Mouse (Mus musculus) hematopoietic multipotent progenitor cell, adult 10-12 weeks (in vitro differentiated cells): ENCODE data around the gene Cxcl2. TPM values are rescaled to one million over a fixed set of nuclear protein-coding genes. Genes with fewer than 3 reads are reported as not detected.

Experiments used
- polyA plus RNA-seq: library from polyadenylated mRNA; stranded (reverse); fragments of >175 nt; gene quantifications from 2 replicates; pipeline ENCODE4 v1.2.3, GENCODE M21; 2012; ENCODE audit warnings: low replicate concordance

Cxcl2 gene
- polyA plus RNA-seq, result 0.55 and 1.3 TPM in 2 replicates

DNA sequence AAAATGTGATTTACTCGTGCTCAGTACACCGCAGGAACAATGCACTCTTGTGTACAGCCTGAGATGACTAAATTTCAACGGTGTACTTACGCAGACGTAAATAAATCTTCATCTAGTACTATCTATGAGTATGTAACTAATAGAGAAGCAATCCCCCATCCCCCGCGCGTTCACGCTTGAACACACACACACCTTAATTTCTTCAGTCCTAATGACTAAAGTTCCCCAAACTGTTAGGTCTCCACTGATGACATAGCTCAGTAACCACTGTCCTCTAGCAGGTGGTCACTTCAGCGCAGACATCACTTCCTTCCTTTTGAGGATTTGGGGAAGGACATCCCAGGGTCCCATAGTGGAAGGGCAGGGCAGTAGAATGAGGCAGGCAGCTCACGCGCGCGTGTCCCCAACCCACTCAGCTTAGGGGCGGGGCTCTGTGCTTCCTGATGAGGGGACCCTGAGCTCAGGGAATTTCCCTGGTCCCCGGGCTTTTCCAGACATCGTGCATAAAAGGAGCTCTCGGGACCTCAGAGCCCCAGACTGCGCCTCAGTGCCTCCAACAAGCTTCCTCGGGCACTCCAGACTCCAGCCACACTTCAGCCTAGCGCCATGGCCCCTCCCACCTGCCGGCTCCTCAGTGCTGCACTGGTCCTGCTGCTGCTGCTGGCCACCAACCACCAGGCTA lies at the start of gene Cxcl2:
TSS of gene Cxcl2 (plus strand) at position 533 of the 682 bp plus-strand sequence.

DNA sequence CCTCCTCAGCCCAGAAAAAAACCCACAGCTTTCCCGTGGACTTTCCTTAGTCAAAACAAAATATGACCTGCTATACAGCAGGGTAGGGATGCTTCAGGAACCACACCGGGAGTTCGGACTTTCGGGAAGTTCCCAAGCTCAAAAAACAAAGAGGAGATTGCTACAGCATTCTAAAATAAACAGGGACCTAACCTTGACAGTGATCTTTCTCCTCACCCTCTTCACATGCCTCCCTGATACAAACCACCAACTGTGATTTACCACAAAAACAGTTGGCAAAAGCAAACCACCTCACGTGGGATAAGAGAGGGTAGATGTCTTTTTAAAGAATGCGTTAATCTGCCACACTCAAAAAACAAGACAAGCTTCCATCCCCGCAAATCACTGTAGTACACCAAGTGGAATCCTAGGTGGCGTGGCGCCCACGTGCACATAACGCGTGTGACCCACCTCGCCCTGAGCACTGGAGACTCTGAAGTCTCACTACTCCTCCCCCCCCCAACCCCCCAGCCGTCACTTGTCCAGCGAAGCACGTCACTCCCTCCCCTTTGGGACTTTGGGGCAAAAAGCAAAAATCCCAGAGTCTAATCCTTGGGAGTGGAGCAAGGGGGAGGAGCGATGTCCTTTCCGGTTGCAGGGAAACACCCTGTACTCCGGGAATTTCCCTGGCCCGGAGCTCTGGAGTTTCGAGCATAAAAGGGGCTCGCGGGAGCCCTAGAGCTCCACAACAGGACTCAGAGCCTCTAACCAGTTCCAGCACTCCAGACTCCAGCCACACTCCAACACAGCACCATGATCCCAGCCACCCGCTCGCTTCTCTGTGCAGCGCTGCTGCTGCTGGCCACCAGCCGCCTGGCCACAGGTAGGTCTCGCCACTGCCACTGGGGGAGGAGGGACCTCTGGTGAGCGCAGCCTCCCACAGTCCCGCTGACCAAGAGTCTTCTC lies 12.9 kb upstream of the Cxcl2 start, which contains the start of gene Cxcl1:
TSS of gene Cxcl1 (plus strand) at position 723 of the 945 bp plus-strand sequence.

DNA sequence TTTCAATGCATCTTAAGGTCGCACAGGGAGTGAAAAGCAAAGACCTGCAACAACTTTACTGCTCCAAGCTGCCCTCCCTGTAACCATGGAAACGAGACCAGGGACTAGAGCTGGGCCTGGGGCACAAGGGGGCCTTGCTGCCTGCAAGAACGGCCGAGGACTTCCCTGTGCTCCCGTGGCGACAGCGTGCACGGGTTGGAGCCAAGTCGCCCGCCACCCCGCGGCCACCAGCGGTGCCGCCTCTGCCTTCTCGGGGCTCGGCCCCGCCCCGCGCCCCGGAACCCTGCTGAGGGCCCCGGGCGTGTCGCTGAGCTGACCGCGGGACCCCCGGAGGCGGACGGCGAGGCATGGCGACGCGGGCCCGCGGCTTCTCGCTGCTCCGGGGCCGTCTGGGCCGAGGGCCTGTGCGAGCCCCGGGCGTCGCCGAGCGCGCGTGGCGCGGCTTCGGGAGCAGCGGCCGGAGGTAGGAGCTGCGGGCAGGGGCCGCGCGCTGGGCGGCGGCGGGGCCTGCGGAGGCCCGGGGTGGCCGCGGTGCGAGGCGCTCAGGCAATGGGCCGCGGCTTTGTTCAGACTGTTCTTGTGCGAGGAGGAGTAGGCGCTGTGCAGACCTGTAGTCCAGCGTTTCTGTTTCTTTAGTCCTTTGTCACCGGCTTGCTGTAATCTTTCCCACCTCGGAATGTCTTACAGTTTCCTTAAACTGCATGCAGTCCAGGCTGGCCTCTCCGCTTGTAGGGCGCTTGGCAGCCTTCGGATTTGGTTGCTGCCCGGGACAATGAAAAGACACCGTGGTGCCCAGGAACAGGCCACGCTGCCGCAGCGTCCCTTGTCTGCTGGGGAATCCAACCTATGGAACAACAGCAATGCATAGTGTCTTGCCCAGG lies 27.5 kb downstream of the Cxcl2 start, which contains the start of gene Mthfd2l:
TSS of gene Mthfd2l (plus strand) at position 147 of the 881 bp plus-strand sequence.

Other genes with a start within 250 kb of the Cxcl2 start
- not detected in 2 replicates for gene Cxcl5, start 144.5 kb upstream of the Cxcl2 start, polyA plus RNA-seq
- gene Ppbp, start 135.4 kb upstream of the Cxcl2 start, polyA plus RNA-seq, result 0.34 and 0.65 TPM in 2 replicates
- 2.0 and 2.3 TPM in 2 replicates for gene Pf4, start 131.4 kb upstream of the Cxcl2 start, polyA plus RNA-seq
- 0.24 TPM in 1 of 2 replicates, not detected in the other for gene Cxcl3, start 117.8 kb upstream of the Cxcl2 start, polyA plus RNA-seq
- not detected in 2 replicates for gene Cxcl15, start 109.3 kb upstream of the Cxcl2 start, polyA plus RNA-seq
- not detected in 2 replicates for gene Cxcl1, start 12.6 kb upstream of the Cxcl2 start, polyA plus RNA-seq
- gene Mthfd2l, start 27.2 kb downstream of the Cxcl2 start, polyA plus RNA-seq, result 5.9 and 7.0 TPM in 2 replicates
- gene Epgn, start 123.6 kb downstream of the Cxcl2 start, polyA plus RNA-seq, result not detected in 2 replicates
- not detected in 2 replicates for gene Ereg, start 170.8 kb downstream of the Cxcl2 start, polyA plus RNA-seq
- not detected in 2 replicates for gene Areg, start 235.7 kb downstream of the Cxcl2 start, polyA plus RNA-seq